Mouse (Mus musculus) bone marrow macrophage, adult 2 months (primary cell): ENCODE measurements around the gene Pomp.

Experiments
- CTCF ChIP-seq: IDR thresholded peaks from 2 replicates; pipeline ENCODE4 v1.5.1; 2012; ENCODE audit warnings: low read depth, mild to moderate bottlenecking, low read length, moderate library complexity
- POLR2A ChIP-seq: IDR thresholded peaks from 2 replicates; pipeline ENCODE4 v1.6.1; 2012; ENCODE audit warnings: mild to moderate bottlenecking, low read depth, low read length, borderline replicate concordance

GRCm38 (mm10) chr5:147819895-147820294 is 40.4 kb upstream of the Pomp start:
- TF ChIP-seq CTCF (no peak), POLR2A (no peak)
